Mouse (Mus musculus): ENCODE results near the gene Nrg3.

GRCm38 (mm10) chr14:38576796-38577195, 896.1 kb downstream of the Nrg3 start:
- TF ChIP-seq CTCF (conservative IDR thresholded peaks at IDR 0.05; ENCODE audit: insufficient read depth, insufficient read length, low read depth, low read length) (no peak), POLR2A (IDR thresholded peaks at IDR 0.05; ENCODE audit: low read depth, low read length) (no peak)

Data from kidney, adult 2 months (tissue).